Mouse (Mus musculus): Measurements from ENCODE around the gene Cacna1d. TPM values are rescaled to one million over a fixed set of nuclear protein-coding genes. Genes with fewer than 3 reads are reported as not detected.

Gene Cacna1d
- polyA plus RNA-seq, 1 experiment from 2014 or later = 9.5 TPM

GRCm38 (mm10) chr14:30242818-30243205 lies 248.4 kb downstream of the Cacna1d start:
- Histone ChIP-seq H3K27me3 (replicated peaks; ENCODE audit: control insufficient read depth, insufficient read depth, low read length) (no peaks in the 10 kb centered on the region), H3K9me3 (ENCODE audit: control insufficient read depth, low read length) (no peaks in the 10 kb centered on the region), H3K36me3 (ENCODE audit: control insufficient read depth, insufficient read depth) (no peaks in the 10 kb centered on the region), H3K27ac (ENCODE audit: low read length) (no peak overlapping the region), H3K4me3 (replicated peaks; ENCODE audit: low read length) (no peak overlapping the region), H3K9ac (replicated peaks; ENCODE audit: low read depth, low read length) (no peak overlapping the region), H3K4me2 (ENCODE audit: low read length) (no peak overlapping the region), H3K4me1 (replicated peaks; ENCODE audit: control insufficient read depth, insufficient read depth, low read length) (no peaks in the 10 kb centered on the region)
- 88% methylated on average over 3 of the region's 3 CpGs for WGBS
- no peak for ATAC-seq

GRCm38 (mm10) chr14:30242166-30242817 lies 249.0 kb downstream of the Cacna1d start:
- H3K27ac ChIP-seq (ENCODE audit: low read length) = no peak overlapping the region
- no peaks in the 10 kb centered on the region for H3K27me3 ChIP-seq (replicated peaks; ENCODE audit: control insufficient read depth, insufficient read depth, low read length)
- no peak for ATAC-seq
- no peaks in the 10 kb centered on the region for H3K9me3 ChIP-seq (ENCODE audit: control insufficient read depth, low read length)
- H3K4me3 ChIP-seq (replicated peaks; ENCODE audit: low read length) = no peak overlapping the region
- no peak overlapping the region for H3K4me2 ChIP-seq (ENCODE audit: low read length)
- H3K36me3 ChIP-seq (ENCODE audit: control insufficient read depth, insufficient read depth) = no peaks in the 10 kb centered on the region
- H3K4me1 ChIP-seq (replicated peaks; ENCODE audit: control insufficient read depth, insufficient read depth, low read length) = no peaks in the 10 kb centered on the region
- H3K9ac ChIP-seq (replicated peaks; ENCODE audit: low read depth, low read length) = no peak overlapping the region
- WGBS = 92% methylated on average over 13 of the region's 13 CpGs

GRCm38 (mm10) chr14:30240916-30241515 lies 250.2 kb downstream of the Cacna1d start:
- H3K9ac ChIP-seq (replicated peaks; ENCODE audit: low read depth, low read length) = no peak overlapping the region
- WGBS = 77% methylated on average over 7 of the region's 7 CpGs
- H3K27ac ChIP-seq (ENCODE audit: low read length) = no peak overlapping the region
- no peaks in the 10 kb centered on the region for H3K9me3 ChIP-seq (ENCODE audit: control insufficient read depth, low read length)
- no peaks in the 10 kb centered on the region for H3K4me1 ChIP-seq (replicated peaks; ENCODE audit: control insufficient read depth, insufficient read depth, low read length)
- no peak for ATAC-seq
- H3K4me2 ChIP-seq (ENCODE audit: low read length) = no peak overlapping the region
- H3K27me3 ChIP-seq (replicated peaks; ENCODE audit: control insufficient read depth, insufficient read depth, low read length) = no peaks in the 10 kb centered on the region
- H3K36me3 ChIP-seq (ENCODE audit: control insufficient read depth, insufficient read depth) = no peaks in the 10 kb centered on the region
- H3K4me3 ChIP-seq (replicated peaks; ENCODE audit: low read length) = no peak overlapping the region

- H3K36me3 ChIP-seq (ENCODE audit: control insufficient read depth, insufficient read depth) = no peaks in the 10 kb centered on the region
- H3K27me3 ChIP-seq (replicated peaks; ENCODE audit: control insufficient read depth, insufficient read depth, low read length) = no peaks in the 10 kb centered on the region
- WGBS = 91% methylated on average over 5 of the region's 5 CpGs
- ATAC-seq = no peak
- H3K9me3 ChIP-seq (ENCODE audit: control insufficient read depth, low read length) = no peaks in the 10 kb centered on the region
- no peak overlapping the region for H3K27ac ChIP-seq (ENCODE audit: low read length)
- H3K9ac ChIP-seq (replicated peaks; ENCODE audit: low read depth, low read length) = no peak overlapping the region
- H3K4me3 ChIP-seq (replicated peaks; ENCODE audit: low read length) = no peak overlapping the region
- no peak overlapping the region for H3K4me2 ChIP-seq (ENCODE audit: low read length)
- H3K4me1 ChIP-seq (replicated peaks; ENCODE audit: control insufficient read depth, insufficient read depth, low read length) = no peaks in the 10 kb centered on the region
These were observed 252.4 kb downstream of the Cacna1d start for GRCm38 (mm10) chr14:30238807-30239206.

GRCm38 (mm10) chr14:30225161-30225560 lies 266.1 kb downstream of the Cacna1d start:
- Histone ChIP-seq H3K4me3 (replicated peaks; ENCODE audit: low read length) (no peak overlapping the region), H3K9me3 (ENCODE audit: control insufficient read depth, low read length) (no peaks in the 10 kb centered on the region), H3K4me1 (replicated peaks; ENCODE audit: control insufficient read depth, insufficient read depth, low read length) (no peaks in the 10 kb centered on the region), H3K27ac (ENCODE audit: low read length) (no peak overlapping the region), H3K9ac (replicated peaks; ENCODE audit: low read depth, low read length) (no peak overlapping the region), H3K4me2 (ENCODE audit: low read length) (no peak overlapping the region), H3K36me3 (ENCODE audit: control insufficient read depth, insufficient read depth) (no peaks in the 10 kb centered on the region), H3K27me3 (replicated peaks; ENCODE audit: control insufficient read depth, insufficient read depth, low read length) (no peaks in the 10 kb centered on the region)
- no peak for ATAC-seq
- 89% methylated on average over 5 of the region's 5 CpGs for WGBS

GRCm38 (mm10) chr14:30222101-30222500 lies 269.2 kb downstream of the Cacna1d start:
- no peak overlapping the region for H3K4me2 ChIP-seq (ENCODE audit: low read length)
- WGBS = 94% methylated on average over 6 of the region's 6 CpGs

GRCm38 (mm10) chr14:30219851-30220250 lies 271.4 kb downstream of the Cacna1d start:
- Histone ChIP-seq H3K9me3 (ENCODE audit: control insufficient read depth, low read length) (no peaks in the 10 kb centered on the region), H3K27me3 (replicated peaks; ENCODE audit: control insufficient read depth, insufficient read depth, low read length) (no peaks in the 10 kb centered on the region), H3K4me3 (replicated peaks; ENCODE audit: low read length) (no peak overlapping the region), H3K27ac (ENCODE audit: low read length) (no peak overlapping the region), H3K36me3 (ENCODE audit: control insufficient read depth, insufficient read depth) (no peaks in the 10 kb centered on the region), H3K4me1 (replicated peaks; ENCODE audit: control insufficient read depth, insufficient read depth, low read length) (no peaks in the 10 kb centered on the region), H3K9ac (replicated peaks; ENCODE audit: low read depth, low read length) (no peak overlapping the region), H3K4me2 (ENCODE audit: low read length) (no peak overlapping the region)
- 86% methylated on average over 4 of the region's 4 CpGs for WGBS
- ATAC-seq = no peak

More at GRCm38 (mm10) chr14:30222101-30222500, 269.2 kb downstream of the Cacna1d start:
- Histone ChIP-seq H3K27ac (ENCODE audit: low read length) (no peak overlapping the region), H3K9me3 (ENCODE audit: control insufficient read depth, low read length) (no peaks in the 10 kb centered on the region), H3K4me3 (replicated peaks; ENCODE audit: low read length) (no peak overlapping the region), H3K27me3 (replicated peaks; ENCODE audit: control insufficient read depth, insufficient read depth, low read length) (no peaks in the 10 kb centered on the region), H3K36me3 (ENCODE audit: control insufficient read depth, insufficient read depth) (no peaks in the 10 kb centered on the region), H3K4me1 (replicated peaks; ENCODE audit: control insufficient read depth, insufficient read depth, low read length) (no peaks in the 10 kb centered on the region), H3K9ac (replicated peaks; ENCODE audit: low read depth, low read length) (no peak overlapping the region)
- no peak for ATAC-seq

- H3K4me1 ChIP-seq (replicated peaks; ENCODE audit: control insufficient read depth, insufficient read depth, low read length) = no peaks in the 10 kb centered on the region
- no peaks in the 10 kb centered on the region for H3K9me3 ChIP-seq (ENCODE audit: control insufficient read depth, low read length)
- no peak overlapping the region for H3K4me2 ChIP-seq (ENCODE audit: low read length)
- H3K36me3 ChIP-seq (ENCODE audit: control insufficient read depth, insufficient read depth) = no peaks in the 10 kb centered on the region
- no peak overlapping the region for H3K9ac ChIP-seq (replicated peaks; ENCODE audit: low read depth, low read length)
- no peaks in the 10 kb centered on the region for H3K27me3 ChIP-seq (replicated peaks; ENCODE audit: control insufficient read depth, insufficient read depth, low read length)
- WGBS = 95% methylated on average over 3 of the region's 3 CpGs
- no peak overlapping the region for H3K4me3 ChIP-seq (replicated peaks; ENCODE audit: low read length)
- no peak for ATAC-seq
- H3K27ac ChIP-seq (ENCODE audit: low read length) = no peak overlapping the region
These were observed 273.1 kb downstream of the Cacna1d start for GRCm38 (mm10) chr14:30218114-30218513.

- Histone ChIP-seq H3K9ac (replicated peaks; ENCODE audit: low read depth, low read length) (no peak overlapping the region), H3K9me3 (ENCODE audit: control insufficient read depth, low read length) (no peaks in the 10 kb centered on the region), H3K36me3 (ENCODE audit: control insufficient read depth, insufficient read depth) (no peaks in the 10 kb centered on the region), H3K4me3 (replicated peaks; ENCODE audit: low read length) (no peak overlapping the region), H3K4me2 (ENCODE audit: low read length) (no peak overlapping the region), H3K4me1 (replicated peaks; ENCODE audit: control insufficient read depth, insufficient read depth, low read length) (no peaks in the 10 kb centered on the region), H3K27me3 (replicated peaks; ENCODE audit: control insufficient read depth, insufficient read depth, low read length) (no peaks in the 10 kb centered on the region), H3K27ac (ENCODE audit: low read length) (no peak overlapping the region)
- 84% methylated on average over 2 of the region's 2 CpGs for WGBS
- no peak for ATAC-seq
These were observed 274.1 kb downstream of the Cacna1d start for GRCm38 (mm10) chr14:30217124-30217523.

All from forebrain, embryonic 16.5 days (tissue).